Mouse (Mus musculus) urinary bladder, postnatal 36 days (tissue): ENCODE measurements around the gene Acap2.

Source experiments
- DNase-seq, 2 experiments: peaks; one replicate each; pipeline ENCODE4 v3.0.0; 2022; ENCODE audit warnings: low spot score in 2 of 2, mixed read lengths in 1 of 2

Gene Acap2

GRCm38 (mm10) chr16:31047186-31047898, 153.7 kb downstream of the Acap2 start:
- DNase-seq: no peak

- DNase-seq: no peak
These were observed 154.8 kb downstream of the Acap2 start for GRCm38 (mm10) chr16:31046217-31046659.

DNA sequence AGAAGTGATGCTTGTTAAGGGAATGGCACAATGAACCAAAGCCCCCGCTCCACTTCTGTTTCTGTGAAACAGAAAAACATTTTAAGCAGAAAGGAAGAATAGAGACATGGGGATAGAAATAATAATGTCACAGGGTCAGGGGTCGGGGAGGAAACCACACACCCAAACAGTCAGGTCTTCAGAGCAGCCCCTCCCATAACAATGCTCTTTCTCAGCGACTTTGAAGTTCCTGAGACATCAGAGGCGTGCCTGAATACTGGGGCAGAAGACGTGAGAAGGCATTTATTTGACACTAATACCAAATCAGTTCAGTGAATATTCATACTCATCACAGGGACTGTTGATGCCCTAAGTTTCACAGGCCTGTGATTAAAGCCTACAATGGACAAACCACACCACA, 155.8 kb downstream of the Acap2 start:
- no peak for DNase-seq

- DNase-seq: peak in 1 of 2 experiments; percentile 12
These were observed 157.9 kb downstream of the Acap2 start for GRCm38 (mm10) chr16:31043136-31043535.
